Mouse (Mus musculus): Measurements from ENCODE around the gene Dhrs2. TPM values are rescaled to one million over a fixed set of nuclear protein-coding genes. Genes with fewer than 3 reads are reported as not detected.
A peak's percentile ranks its signal among the peaks of the same experiment; 100 is the strongest.

Dhrs2 gene
- total and polyA plus RNA-seq, 3 experiments, result not detected

- DNase-seq (ENCODE audit: low spot score) (no peak), ATAC-seq (ENCODE audit: extremely low read depth, insufficient number of reproducible peaks, low FRiP score, poor library complexity, severe bottlenecking) (no peak)
- H3K4me3 ChIP-seq (ENCODE audit: low read depth, low read length), result no peak overlapping the region
- peaks cover 4% of the 10 kb centered on the region for H3K27me3 ChIP-seq (ENCODE audit: insufficient read depth, low read length)
- H3K4me1 ChIP-seq (ENCODE audit: insufficient read depth, low read depth, low read length), result no peaks in the 10 kb centered on the region
- TF ChIP-seq GATA1 (IDR thresholded peaks at IDR 0.05; ENCODE audit: borderline replicate concordance, low read length), result no peak
- no peak for TF ChIP-seq TAL1 (conservative IDR thresholded peaks at IDR 0.05; ENCODE audit: low read depth, low read length)
- no peak for TF ChIP-seq GATA2 (IDR thresholded peaks at IDR 0.05; ENCODE audit: borderline replicate concordance, low read depth, low read length)
- TF ChIP-seq POLR2AphosphoS5 (IDR thresholded peaks at IDR 0.05; ENCODE audit: insufficient replicate concordance, low read depth, low read length), result no peak
- TF ChIP-seq CTCF (IDR thresholded peaks at IDR 0.05; ENCODE audit: low read depth, low read length), result no peak
- H3K36me3 ChIP-seq (replicated peaks), result no peaks in the 10 kb centered on the region
- no peaks in the 10 kb centered on the region for H3K9me3 ChIP-seq (replicated peaks)
These were observed 23.6 kb upstream of the Dhrs2 start for GRCm38 (mm10) chr14:55198187-55198586.

GRCm38 (mm10) chr14:55204544-55204943, 17.3 kb upstream of the Dhrs2 start:
- peaks cover 11% of the 10 kb centered on the region for H3K27me3 ChIP-seq (ENCODE audit: insufficient read depth, low read length)
- H3K9me3 ChIP-seq (replicated peaks), result no peaks in the 10 kb centered on the region
- H3K4me3 ChIP-seq (ENCODE audit: low read depth, low read length), result no peak overlapping the region
- H3K4me1 ChIP-seq (ENCODE audit: insufficient read depth, low read depth, low read length), result no peaks in the 10 kb centered on the region
- no peak for TF ChIP-seq GATA1 (IDR thresholded peaks at IDR 0.05; ENCODE audit: borderline replicate concordance, low read length)
- TF ChIP-seq CTCF (IDR thresholded peaks at IDR 0.05; ENCODE audit: low read depth, low read length), result no peak
- TF ChIP-seq GATA2 (IDR thresholded peaks at IDR 0.05; ENCODE audit: borderline replicate concordance, low read depth, low read length), result no peak
- TF ChIP-seq TAL1 (conservative IDR thresholded peaks at IDR 0.05; ENCODE audit: low read depth, low read length), result no peak
- ATAC-seq (ENCODE audit: extremely low read depth, insufficient number of reproducible peaks, low FRiP score, poor library complexity, severe bottlenecking) (no peak), DNase-seq (ENCODE audit: low spot score) (no peak)
- no peaks in the 10 kb centered on the region for H3K36me3 ChIP-seq (replicated peaks)

- Histone ChIP-seq H3K4me3 (ENCODE audit: low read depth, low read length) (no peak overlapping the region), H3K27me3 (ENCODE audit: insufficient read depth, low read length) (peaks cover 11% of the 10 kb centered on the region), H3K4me1 (ENCODE audit: insufficient read depth, low read depth, low read length) (no peaks in the 10 kb centered on the region), H3K36me3 (replicated peaks) (no peaks in the 10 kb centered on the region), H3K9me3 (replicated peaks) (no peaks in the 10 kb centered on the region)
- no peak for TF ChIP-seq CTCF (IDR thresholded peaks at IDR 0.05; ENCODE audit: low read depth, low read length)
- no peak for TF ChIP-seq TAL1 (conservative IDR thresholded peaks at IDR 0.05; ENCODE audit: low read depth, low read length)
- no peak for TF ChIP-seq GATA1 (IDR thresholded peaks at IDR 0.05; ENCODE audit: borderline replicate concordance, low read length)
- no peak for TF ChIP-seq GATA2 (IDR thresholded peaks at IDR 0.05; ENCODE audit: borderline replicate concordance, low read depth, low read length)
- no peak for TF ChIP-seq POLR2AphosphoS5 (IDR thresholded peaks at IDR 0.05; ENCODE audit: insufficient replicate concordance, low read depth, low read length)
- ATAC-seq (ENCODE audit: extremely low read depth, insufficient number of reproducible peaks, low FRiP score, poor library complexity, severe bottlenecking), result no peak
- DNase-seq (ENCODE audit: low spot score), result no peak
These were observed 16.6 kb upstream of the Dhrs2 start for GRCm38 (mm10) chr14:55205045-55205750.

DNA sequence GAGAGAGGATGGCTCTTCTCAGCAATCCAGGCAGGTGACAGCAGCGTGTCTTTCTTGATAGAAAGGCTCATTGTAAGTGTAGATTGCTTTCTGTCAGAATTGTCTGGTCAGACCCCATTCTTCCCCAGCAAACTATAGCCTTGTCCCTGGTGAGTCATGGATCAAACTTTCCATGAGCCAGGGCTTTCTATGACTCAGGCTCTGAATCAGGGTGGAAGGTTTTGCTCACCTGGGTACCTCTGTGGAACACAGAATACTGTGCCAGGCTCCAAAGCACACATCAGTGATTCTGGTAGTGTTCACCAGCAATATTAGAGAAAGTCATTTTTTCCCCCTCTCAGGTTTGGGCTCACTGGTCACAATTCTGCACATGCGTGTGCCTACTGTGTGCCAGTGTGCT, 13.5 kb upstream of the Dhrs2 start:
- DNase-seq (ENCODE audit: low spot score), result no peak
- no peak for ATAC-seq (ENCODE audit: extremely low read depth, insufficient number of reproducible peaks, low FRiP score, poor library complexity, severe bottlenecking)
- H3K27me3 ChIP-seq (ENCODE audit: insufficient read depth, low read length), result peaks cover 11% of the 10 kb centered on the region
- no peaks in the 10 kb centered on the region for H3K36me3 ChIP-seq (replicated peaks)
- TF ChIP-seq TAL1 (conservative IDR thresholded peaks at IDR 0.05; ENCODE audit: low read depth, low read length), result no peak
- TF ChIP-seq GATA1 (IDR thresholded peaks at IDR 0.05; ENCODE audit: borderline replicate concordance, low read length), result no peak
- no peak for TF ChIP-seq POLR2AphosphoS5 (IDR thresholded peaks at IDR 0.05; ENCODE audit: insufficient replicate concordance, low read depth, low read length)
- no peak for TF ChIP-seq GATA2 (IDR thresholded peaks at IDR 0.05; ENCODE audit: borderline replicate concordance, low read depth, low read length)
- TF ChIP-seq CTCF (IDR thresholded peaks at IDR 0.05; ENCODE audit: low read depth, low read length), result no peak
- no peaks in the 10 kb centered on the region for H3K4me1 ChIP-seq (ENCODE audit: insufficient read depth, low read depth, low read length)
- no peak overlapping the region for H3K4me3 ChIP-seq (ENCODE audit: low read depth, low read length)
- no peaks in the 10 kb centered on the region for H3K9me3 ChIP-seq (replicated peaks)

DNA sequence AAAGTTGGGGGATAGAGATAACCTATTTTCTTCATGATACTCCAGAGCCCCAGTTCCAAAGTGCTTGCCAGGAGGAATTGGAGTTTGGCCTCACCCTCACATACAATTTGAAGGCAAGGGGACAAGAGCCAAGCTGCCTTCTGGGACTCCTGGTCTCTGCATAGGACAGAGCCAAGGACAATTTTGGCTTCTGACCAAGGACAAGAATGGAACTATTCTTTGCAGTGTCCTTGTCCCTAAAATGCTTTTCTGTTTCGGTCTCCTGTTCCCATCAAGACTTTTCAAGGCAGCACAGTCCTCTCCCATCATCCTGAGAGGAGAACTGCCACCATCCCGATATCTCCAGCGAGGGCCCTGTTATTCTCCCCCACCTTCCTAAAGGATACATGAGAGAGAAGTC, 8.2 kb upstream of the Dhrs2 start:
- DNase-seq (ENCODE audit: low spot score), result no peak
- H3K4me3 ChIP-seq (ENCODE audit: low read depth, low read length), result no peak overlapping the region
- H3K27me3 ChIP-seq (ENCODE audit: insufficient read depth, low read length), result peaks cover 1% of the 10 kb centered on the region; the same call in 1 of the 2 replicates
- H3K36me3 ChIP-seq (replicated peaks), result no peaks in the 10 kb centered on the region
- no peaks in the 10 kb centered on the region for H3K9me3 ChIP-seq (replicated peaks)
- no peaks in the 10 kb centered on the region for H3K4me1 ChIP-seq (ENCODE audit: insufficient read depth, low read depth, low read length)
- TF ChIP-seq GATA1 (IDR thresholded peaks at IDR 0.05; ENCODE audit: borderline replicate concordance, low read length), result no peak
- no peak for TF ChIP-seq POLR2AphosphoS5 (IDR thresholded peaks at IDR 0.05; ENCODE audit: insufficient replicate concordance, low read depth, low read length)
- no peak for TF ChIP-seq GATA2 (IDR thresholded peaks at IDR 0.05; ENCODE audit: borderline replicate concordance, low read depth, low read length)
- ATAC-seq (ENCODE audit: extremely low read depth, insufficient number of reproducible peaks, low FRiP score, poor library complexity, severe bottlenecking), result no peak

DNA sequence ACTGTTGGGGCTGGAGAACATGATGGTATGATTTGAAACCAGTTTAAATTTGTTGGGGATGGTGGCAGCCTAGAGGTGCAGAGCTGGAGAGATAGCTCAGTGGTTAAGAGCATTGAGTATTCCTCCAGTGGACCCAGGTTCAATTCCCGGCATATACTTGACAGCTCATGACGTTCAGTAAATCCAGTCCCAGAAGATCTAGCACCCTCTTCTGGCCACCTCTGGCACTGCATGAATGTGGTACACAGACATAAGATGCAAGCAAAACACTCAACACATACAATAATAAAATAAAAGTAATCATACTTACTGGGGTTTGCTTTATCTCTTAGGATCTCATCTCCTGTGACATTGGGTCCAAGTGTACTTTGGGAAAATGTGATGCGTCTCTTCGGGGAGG, 7.3 kb upstream of the Dhrs2 start:
- H3K4me3 ChIP-seq (ENCODE audit: low read depth, low read length), result no peak overlapping the region
- peak; percentile 82 for TF ChIP-seq CTCF (IDR thresholded peaks at IDR 0.05; ENCODE audit: low read depth, low read length)
- TF ChIP-seq POLR2AphosphoS5 (IDR thresholded peaks at IDR 0.05; ENCODE audit: insufficient replicate concordance, low read depth, low read length), result no peak
- no peak for ATAC-seq (ENCODE audit: extremely low read depth, insufficient number of reproducible peaks, low FRiP score, poor library complexity, severe bottlenecking)
- DNase-seq (ENCODE audit: low spot score), result no peak
- no peaks in the 10 kb centered on the region for H3K36me3 ChIP-seq (replicated peaks)
- H3K9me3 ChIP-seq (replicated peaks), result no peaks in the 10 kb centered on the region
- H3K27me3 ChIP-seq (ENCODE audit: insufficient read depth, low read length), result no peaks in the 10 kb centered on the region
- no peaks in the 10 kb centered on the region for H3K4me1 ChIP-seq (ENCODE audit: insufficient read depth, low read depth, low read length)

Measured in G1E (cell line).